Mouse (Mus musculus) layer of hippocampus, adult 9-11 months (tissue): Measurements from ENCODE around the gene Naglu.

ENCODE experiments used
- DNase-seq: peaks from one replicate; pipeline ENCODE4 v3.0.0; 2022

Gene Naglu

DNA sequence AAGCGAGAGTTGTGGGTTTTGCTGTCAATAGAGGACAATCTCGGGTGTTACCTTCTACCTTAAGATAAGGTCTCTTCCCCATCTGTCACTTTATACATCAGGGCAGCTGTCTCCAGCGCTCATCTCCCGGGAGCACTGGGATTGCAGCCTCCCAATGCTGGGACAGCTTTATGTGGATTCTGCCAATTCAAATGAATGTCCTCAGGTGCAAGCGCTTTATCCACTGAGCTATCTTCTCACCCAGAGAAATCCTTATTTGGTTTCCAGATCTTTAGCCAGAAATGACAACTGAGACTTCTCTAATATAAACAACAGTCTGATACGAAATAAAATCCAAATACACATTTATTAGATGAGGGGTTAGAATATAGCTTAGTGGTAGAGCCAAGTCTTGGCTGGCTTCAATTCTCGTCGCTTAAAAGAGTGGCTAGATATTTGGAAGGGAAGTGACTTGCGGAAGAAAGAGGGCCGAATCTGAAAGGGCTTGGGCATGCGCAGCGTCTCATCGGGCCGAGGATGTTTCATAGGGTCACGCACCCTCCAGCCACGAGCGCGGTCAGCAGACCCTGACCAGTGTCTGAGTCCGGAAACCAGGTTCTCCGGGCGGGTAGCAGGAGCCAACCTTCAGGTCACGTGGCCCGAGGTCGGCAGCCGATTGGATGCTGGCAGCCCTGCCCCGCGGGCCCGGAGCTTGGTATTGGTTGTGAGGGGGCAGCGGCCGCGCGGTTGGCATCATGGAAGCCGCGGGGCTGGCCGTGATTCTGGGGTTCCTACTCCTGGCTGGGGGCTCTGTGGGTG lies at the start of gene Naglu:
Naglu (plus strand) TSS at position 622 of the 798 bp plus-strand sequence.
- peak; percentile 97 for DNase-seq

DNA sequence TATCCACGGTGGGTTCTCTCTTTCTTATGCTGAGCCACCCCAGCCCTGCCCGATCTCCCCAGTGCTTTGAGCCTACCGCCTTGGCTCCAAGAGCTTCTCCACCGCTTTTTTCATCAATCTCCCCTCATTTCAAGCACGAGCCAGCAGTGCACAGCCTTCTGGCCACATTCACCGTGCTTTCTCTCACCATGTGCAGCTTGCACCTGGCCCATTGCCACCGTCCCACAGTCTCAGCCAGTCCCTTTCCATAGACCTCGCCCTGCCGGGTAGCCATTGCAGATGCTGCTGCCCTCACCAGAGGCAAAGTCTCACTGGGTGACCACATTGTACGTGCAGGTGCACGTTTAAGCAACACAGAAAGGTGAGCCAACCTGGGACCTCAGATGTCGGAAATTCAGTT lies 46.4 kb upstream of the Naglu start:
- DNase-seq, result no peak

DNA sequence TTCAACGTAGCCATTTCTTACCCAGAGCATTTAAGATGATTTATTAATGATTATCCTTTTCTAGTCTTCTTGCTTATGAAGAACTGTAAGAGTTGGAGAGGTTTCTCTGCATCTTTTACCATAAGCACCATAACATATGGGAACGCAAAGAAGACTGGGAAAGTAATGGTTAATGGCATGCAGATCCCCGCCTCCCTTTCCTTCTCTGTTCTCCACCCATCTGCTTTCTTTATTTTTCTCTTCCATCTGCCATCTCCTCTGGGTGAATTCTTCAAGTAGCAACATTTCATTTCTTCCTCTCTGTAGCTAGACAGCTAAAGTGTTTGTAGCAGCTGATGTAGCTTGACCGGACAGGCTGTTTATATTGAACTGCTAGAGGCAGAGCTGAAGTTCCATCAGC lies 45.8 kb upstream of the Naglu start:
- no peak for DNase-seq

DNA sequence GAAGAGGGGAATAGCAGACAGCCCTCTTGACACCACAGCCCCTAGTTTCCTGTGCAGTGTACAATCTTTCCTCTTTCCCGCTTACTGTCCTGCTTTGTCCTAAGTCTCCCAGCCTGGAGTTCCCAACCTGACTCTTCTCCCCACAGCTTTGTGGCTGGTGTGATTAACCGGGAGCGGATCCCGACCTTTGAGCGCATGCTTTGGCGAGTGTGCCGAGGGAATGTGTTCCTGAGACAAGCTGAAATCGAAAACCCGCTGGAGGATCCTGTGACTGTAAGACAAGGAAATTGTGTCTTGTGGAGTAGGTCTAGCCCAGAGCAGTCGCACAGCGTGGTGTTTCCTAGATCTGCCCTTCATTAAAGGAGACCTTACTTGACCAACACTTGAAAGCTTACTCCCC lies 42.7 kb upstream of the Naglu start:
- DNase-seq, result no peak

DNA sequence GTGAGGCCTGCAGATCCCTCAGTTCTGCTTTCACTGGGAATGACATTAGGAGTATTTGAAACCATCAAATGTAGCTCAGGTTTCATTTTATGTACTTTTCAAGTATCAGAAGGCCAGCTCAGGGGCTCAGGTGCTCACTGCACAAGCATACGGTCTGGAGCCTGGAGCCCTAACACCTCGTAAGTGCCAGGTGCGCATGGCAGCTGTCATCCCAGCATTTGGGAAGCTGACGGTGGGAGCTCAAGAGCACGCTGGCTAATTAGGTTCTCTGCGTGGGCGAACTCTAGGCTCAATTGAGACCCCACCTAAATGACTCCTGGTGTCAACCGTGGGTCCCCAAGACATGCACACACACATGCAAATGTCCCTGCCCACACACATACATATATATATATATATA lies 40.5 kb upstream of the Naglu start:
- no peak for DNase-seq

DNA sequence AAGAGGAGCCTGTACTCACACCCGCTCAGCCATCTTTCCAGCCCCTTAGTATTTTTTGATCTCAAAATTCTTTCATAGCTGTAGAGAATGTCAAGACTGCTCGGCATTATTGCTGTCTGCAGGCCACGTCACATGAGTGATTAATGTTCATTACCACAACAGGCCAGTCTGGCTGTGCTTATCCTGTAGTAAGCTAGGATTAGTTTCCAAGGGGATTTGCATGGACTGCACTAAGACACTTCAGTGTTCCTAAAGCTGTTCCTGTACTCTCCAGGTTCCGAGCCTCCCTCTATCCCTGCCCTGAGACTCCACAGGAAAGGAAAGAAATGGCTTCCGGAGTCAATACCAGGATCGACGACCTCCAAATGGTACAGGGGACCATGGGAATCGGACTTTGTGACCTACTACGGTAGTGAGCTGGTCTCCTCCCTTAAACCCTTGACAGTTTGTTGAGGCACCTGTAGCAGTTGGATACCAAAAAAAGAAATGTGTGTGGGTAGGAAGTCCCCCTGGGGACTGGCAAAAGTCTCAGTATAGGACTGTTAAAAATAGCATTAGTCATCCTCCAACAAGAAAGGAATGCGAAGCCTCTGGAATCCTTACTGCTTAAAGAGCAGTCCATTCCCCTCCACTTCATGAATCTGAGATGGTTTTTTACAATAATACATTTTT lies 39.5 kb upstream of the Naglu start:
- no peak for DNase-seq

DNA sequence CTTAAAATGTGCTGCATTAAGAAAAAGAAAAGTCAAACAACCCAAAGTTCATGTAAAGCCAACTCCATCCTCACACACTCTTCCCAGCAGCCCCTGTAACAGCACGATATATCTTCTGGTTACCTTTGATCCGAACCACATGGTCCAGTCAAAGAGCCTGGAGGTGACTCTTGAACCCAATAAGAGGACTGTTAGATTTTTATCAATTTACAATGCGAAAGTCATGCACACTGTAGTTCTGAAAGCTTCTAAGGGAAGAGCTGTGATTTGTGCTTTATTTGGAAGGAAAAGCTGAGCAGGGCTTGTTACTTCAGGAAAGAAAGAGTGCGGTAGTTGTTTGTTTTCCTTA lies 39.0 kb upstream of the Naglu start:
- no peak for DNase-seq

DNA sequence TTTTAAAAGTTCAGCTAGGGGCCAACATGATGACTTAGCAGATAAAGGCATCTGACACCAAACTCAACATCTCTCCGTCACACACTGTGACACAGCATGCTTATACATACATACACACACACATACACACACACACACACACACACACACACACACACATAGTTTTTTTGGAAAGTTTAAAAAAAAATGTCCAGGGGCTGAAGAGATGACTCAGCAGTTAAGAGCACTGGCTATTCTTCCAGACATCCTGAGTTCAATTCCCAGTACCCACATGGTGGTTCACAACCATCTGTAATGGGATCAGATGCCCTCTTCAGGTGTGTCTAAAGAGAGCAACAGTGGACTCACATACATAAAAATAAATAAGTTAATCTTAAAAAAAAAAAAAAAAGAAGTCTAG lies 38.3 kb upstream of the Naglu start:
- DNase-seq, result no peak

DNA sequence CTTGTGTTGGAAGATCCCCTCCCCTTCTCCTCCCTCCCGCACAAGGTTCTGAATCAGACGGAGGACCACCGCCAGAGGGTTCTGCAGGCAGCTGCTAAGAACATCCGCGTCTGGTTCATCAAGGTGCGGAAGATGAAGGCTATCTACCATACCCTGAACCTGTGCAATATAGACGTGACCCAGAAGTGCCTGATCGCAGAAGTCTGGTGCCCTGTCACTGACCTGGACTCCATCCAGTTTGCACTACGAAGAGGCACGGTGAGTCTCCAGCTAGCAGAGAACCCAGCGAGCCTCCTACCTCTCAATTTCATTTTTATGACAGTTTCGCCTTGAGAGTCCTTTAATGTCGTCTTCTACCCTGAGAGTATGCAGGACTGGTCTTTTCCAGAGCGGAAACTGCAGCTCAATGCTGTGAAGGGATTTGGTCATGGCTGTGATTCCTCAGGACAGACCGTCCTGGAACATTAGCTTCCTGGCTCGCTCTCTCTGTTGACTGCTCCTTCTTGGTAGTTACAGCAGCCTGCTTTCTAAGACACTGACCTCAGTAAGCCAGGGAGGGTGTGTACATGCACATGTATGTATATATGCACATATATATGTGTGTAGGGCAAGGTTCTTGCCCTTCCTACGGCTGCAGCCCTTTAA lies 35.8 kb upstream of the Naglu start:
- no peak for DNase-seq

DNA sequence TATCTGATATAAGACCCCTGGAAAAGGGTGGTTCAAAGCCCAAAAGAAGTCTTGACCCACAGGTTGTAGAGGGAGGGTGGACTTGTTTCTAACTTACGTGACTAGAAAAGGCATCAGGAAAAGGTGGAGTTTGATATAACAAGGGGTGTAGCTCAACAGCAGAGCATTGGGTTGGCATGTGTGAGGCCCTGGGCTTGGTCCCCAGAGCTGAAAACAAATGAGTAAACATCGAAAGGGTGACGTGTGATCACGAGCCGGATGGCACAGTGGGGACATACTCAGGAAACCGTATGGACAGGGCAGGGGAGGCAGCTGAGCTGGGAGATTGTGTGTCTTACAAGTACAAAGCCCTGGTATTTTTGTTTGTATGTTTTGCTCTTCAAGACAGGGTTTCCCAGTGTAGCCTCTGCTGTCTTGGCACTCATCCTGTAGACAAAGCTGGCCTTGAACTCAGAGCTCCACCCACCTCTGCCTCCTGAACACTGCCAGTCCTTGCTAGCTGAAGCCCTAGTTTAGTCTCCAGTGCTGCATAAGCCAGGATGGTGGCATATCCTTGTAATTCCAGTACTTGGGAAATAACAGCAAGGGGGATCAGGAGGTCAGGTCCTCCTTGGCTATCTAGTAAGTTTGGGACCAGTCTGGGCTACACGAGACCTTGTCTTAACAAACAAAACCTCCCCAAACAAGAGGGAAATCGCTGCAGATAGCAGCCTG lies 35.0 kb upstream of the Naglu start:
- DNase-seq, result peak; percentile 55

DNA sequence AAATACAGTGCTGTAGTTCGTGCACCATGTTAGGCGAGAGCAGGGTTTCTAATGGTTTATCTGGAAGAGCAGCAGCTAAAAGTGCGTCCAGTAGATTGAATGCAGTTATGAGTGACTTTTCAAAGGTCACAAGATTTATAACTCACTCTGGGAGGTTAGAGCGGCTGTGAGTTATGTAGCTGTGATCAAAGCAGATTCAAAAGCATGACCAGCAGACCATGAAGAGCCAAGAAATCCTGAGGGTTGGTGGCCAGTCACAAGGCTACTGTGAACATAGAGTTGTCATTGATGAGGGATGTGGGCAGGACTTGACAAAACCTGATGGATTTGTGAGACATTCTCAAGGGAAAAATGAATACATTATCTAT lies 34.5 kb upstream of the Naglu start:
- DNase-seq, result no peak

DNA sequence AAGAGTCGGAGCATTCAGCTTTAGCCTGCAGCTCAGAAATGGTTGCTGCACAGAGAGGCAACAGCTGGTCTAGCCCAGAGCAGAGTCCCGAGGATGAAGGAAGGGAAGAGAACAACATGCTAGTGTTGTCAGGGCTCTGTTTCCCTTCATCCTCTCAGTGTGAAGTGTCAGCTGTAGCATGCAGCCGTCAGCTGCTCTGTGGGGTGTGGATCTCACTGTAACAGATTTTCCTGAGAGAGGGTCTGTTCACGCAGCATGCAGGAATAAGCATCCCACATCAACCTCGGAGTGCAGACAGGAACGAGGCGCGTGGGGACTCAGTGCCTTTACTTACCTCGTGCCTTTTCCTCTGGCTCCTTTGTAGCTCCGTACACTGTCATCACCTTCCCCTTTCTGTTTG lies 32.0 kb upstream of the Naglu start:
- peak; percentile 53 for DNase-seq

DNA sequence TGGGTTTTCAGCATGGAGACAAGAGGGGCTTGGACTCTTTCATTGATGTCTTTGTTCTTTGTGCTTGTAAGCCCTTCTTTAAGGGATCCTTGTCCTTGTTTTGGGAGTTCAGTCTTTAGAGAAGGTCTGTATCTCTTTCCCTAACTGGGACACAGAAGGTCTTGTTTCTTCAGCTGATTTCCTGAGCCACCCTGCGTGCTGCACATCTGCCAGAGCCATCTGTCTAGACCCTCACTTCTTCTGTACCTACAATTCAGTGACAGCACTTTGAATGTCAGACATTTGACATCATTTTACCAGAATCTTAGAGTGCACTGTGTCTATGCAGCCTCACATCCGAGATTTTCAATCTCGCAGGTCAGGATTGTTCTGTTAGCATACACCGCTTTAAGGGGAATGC lies 24.0 kb upstream of the Naglu start:
- no peak for DNase-seq

DNA sequence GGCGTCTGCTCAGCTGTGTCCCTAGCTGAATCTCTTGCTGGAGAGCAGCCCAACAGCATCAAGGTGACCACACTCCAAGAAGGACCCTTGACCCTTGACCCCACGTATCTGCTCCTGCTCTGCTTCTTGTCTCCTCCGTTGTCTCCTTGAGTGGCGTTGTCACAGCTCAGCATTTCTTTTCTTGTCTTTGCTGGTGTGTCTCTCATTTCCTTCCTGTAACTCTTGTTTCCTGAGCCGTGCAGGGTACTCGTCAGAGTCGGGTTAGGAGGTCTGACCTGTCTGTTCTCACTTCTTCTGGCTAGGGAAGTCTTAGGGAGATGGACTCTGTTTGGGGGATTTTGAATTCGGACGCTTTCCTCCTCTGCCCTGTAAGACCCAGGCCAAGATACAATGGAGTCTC lies 23.4 kb upstream of the Naglu start:
- DNase-seq, result no peak

DNA sequence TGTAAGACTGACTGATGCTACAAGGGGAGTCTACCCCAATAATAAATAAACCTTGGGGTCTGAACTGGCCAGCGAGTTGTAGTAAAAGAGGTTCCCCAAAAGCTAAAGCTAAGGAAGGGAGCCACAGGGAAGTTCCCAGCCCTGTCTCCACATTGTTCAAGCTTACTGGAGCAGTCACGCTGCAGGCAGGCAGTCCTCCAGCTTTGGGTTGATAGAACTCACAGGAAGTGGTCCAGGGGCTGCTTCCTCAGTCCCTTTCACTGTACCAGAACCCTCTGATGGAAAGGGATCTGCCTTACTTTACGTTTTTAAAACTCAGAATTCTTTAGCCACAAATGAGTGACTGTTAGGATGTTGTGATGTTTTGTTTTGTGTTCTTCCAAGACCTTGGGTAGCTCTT lies 22.3 kb upstream of the Naglu start:
- DNase-seq, result no peak

DNA sequence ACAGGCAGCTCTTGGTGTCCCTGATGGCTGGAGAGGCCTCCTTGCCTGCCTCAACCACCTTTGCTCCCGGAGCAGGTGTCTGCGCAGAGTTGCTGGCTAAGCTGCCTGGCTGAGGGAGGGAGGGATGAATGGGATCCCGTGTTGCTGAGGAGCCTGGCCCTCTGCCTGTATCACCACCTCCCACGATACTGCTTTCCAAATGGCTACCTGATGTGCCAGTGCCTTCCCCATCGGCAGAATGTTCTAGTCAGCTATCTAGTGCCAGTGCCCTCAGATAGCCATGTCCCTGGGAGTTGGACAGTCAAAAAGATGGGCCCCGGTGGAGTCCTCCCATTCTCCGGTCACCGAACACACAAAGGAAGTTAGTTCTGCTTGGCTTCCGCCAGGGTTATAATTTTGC lies 19.5 kb upstream of the Naglu start:
- peak; percentile 76 for DNase-seq

DNA sequence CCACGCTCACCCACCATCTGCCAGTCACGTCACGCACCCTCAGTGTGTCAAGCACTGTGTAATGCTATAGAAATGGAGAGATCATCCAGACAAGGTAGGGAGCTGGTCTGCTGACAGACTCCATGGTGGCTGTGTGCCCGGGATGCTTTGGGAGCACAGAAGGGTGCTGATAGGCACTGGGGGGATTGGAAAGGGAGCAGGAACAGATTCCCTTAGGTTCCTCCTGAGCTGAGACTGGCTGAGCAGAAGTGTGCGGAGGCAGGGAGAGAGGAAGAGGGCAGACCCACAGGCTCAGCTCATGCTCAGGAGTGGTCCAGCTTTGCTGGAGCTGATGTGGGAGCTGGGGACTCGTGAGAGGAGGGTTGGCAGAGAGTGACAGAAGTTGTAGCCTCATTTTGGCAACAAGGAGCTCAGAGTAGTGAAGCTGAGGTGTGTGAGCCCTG lies 18.7 kb upstream of the Naglu start:
- peak; percentile 73 for DNase-seq

DNA sequence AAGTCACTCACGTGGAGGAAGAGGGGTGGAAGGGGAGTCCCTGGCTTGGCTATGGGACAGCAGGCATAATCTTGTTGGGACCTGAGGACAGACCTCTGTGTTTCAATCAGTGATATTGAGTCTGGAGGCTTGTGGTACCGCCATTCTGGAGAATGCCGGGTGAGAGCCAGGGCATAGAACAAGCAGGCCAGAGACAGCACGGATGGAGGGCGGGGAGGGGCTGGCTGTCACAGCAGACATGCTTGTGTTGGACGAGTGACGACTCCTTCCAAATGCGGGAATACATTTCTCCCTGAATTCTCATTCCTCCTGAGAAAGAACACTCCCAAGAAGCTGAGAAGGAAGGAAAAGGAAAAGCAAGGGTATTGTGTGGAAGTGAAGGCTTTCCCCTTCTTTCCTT lies 18.2 kb upstream of the Naglu start:
- DNase-seq, result no peak

DNA sequence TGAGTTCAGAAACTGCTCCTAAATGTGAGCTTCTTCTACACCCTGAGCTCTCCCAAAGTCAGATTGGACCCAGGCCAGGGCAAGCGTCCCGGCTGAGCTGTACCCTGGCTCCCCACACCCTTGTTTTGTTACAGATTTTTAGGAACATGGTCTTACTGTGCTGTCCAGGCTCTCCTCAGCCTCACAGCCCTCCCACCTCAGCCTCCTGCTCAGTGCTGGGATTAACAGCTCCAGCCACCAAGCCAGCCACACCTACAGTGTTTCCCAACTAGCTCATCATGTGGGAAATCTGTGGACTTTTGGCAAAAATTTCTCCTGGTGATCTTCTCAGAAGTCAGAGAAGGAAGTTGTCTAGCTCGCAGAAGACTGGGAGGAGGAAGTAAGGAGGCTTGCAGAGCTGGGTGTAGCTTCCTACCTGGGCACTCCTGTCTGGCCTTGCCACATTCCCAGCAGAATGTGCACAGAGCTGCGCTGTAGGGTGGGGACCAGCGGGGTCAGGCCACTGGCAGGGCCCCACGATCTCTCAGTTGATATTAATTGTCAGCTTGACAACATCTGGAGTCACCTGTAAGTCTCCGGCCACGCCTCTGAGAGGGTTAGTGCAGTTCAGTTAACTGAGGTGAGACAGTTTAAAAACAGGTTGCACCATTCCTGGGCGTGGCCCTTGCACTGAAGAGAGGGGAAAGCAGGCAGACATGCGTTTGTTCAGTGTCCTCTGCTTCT lies 16.9 kb upstream of the Naglu start:
- no peak for DNase-seq

DNA sequence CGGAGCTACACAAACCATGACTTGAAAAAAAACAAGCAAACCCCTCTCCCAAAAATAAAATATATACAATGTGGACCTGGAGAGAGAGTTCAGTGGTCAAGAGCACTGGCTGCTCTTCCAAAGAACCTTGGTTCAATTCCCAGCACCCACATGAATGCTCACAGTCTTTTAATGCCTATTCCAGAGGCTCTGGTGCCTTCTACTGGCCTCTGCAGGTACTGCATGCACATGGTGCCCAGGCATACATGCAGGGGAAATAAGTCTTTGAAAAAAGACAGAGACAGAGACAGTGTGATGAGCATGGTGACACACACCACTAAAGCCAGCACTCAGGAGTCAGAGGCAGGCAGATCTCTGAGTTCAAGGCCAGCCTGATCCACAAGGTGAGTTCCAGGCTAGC lies 15.8 kb upstream of the Naglu start:
- DNase-seq, result no peak

DNA sequence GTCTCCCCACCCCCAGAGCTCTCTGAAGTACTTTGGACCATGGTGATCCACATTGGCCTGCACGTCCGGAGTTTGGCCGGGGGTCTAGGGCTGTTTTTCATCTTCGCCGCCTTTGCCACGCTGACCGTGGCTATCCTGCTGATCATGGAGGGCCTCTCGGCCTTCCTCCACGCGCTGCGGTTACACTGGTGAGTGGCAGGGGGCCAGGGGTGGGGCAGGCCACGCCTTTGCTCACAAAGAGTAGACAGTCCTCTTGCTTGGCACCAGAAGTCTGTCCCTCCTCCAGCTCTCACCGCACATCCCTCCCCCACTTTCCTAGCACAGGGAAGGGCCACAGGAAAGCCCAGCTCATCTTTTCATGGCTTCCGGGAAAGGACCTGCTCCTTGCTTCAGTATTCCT lies 14.4 kb upstream of the Naglu start:
- DNase-seq, result no peak

DNA sequence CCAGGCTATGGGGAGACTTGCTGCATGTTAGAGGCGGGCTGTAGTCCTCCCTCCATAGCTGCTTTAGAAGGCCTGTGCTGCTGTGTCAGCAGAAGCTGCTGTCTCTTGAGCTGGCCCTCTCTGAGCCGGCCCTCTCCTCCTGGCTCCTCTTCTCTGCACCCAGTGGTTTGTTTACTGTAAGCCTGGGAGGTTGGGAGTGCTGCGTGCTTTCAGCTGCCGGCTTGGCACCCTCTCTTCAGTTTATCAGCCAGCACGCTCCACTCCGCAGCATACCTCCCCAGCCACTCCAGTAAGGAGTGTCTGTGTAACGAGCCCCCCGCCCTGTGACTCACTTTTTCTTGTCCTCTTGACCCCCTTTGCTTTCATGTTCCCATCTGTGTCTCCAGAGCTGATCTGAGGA lies 12.9 kb upstream of the Naglu start:
- no peak for DNase-seq

DNA sequence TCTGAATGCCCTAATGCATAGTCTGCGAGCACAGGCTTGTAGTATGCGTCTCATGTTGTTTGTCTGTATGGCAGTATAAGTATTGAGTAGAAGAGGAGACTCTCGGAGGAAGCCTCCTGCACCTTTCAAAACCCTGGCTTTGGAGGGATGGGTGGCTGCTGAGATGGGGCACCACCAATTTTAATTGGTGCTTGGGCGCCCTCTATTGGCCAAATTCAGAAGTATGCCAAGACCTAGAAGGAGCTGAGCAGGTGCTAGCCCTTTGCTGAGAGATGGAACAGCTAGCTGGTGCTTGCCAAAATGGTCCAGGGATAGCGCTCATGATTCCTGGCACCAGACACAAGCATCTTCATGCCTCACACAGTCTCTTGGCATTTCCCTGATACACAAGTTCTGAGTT lies 12.0 kb upstream of the Naglu start:
- peak; percentile 79 for DNase-seq
